Mouse (Mus musculus) liver, adult 2 months (tissue): ENCODE measurements at regions not wholly inside any gene's neighbourhood (a gene's known extent, or its start where the extent isn't known, plus 50 kb on each side); places are given as distances from the start of the nearest gene placed in this dataset.

Experiments
- CTCF ChIP-seq: fragments of 200-500 bp; IDR thresholded peaks from 2 replicates; pipeline ENCODE4 v1.5.1; 2011; ENCODE audit warnings: low read depth, low read length, control low read depth
- POLR2A ChIP-seq: fragments of 200-500 bp; IDR thresholded peaks from 2 replicates; pipeline ENCODE4 v1.6.1; 2011; ENCODE audit warnings: low read length, control low read depth; ENCODE audit not compliant: insufficient read depth; ENCODE audit errors: extremely low read depth

DNA sequence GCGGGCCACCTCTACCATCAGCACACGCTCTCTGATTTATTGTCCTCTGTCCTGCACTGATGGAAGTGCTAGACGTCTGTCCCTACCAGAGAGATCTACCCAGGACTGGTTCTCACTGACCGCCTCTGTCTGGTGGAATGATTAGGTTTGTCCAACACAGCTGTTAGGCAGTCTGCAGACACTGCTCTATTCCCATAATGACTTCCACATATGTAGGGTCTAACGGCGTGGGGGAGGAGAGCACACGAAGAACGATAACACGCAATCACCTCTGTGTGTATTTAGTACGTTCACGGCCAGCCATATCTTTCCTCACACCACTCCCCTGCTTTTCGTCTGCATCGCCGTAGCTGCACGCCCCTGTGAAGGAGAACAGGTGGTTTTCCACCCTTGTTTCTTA is 165.0 kb downstream of the Cand1 start:
- TF ChIP-seq CTCF = no peak
- TF ChIP-seq POLR2A = no peak
